Mouse (Mus musculus) neural tube, embryonic 11.5 days (tissue): ENCODE measurements at regions not wholly inside any gene's neighbourhood (a gene's known extent, or its start where the extent isn't known, plus 50 kb on each side); places are given as distances from the start of the nearest gene placed in this dataset.

Source experiments
- ATAC-seq: fragments of 200-750 bp; cut with Nextera tagmentation; 2 replicates; pipeline ENCODE4 v1.8.0; 2017; ENCODE audit warnings: moderate number of reproducible peaks, mild to moderate bottlenecking, moderate TSS enrichment, moderate library complexity; ENCODE audit not compliant: insufficient read depth, low FRiP score, low TSS enrichment
- DNase-seq: peaks from one replicate; pipeline ENCODE4 v3.0.0-alpha.2; 2015; ENCODE audit warnings: low spot score
- H3K27ac ChIP-seq: fragments of 300-500 bp; sonication (generic); 2 replicates; pipeline ENCODE4 v1.5.1; 2014; ENCODE audit warnings: low read depth, mild to moderate bottlenecking, low read length
- H3K27me3 ChIP-seq: fragments of 300-500 bp; sonication (generic); 2 replicates; pipeline ENCODE4 v1.6.1; 2014; ENCODE audit warnings: mild to moderate bottlenecking, low read length, mixed read lengths; ENCODE audit not compliant: control insufficient read depth, insufficient read depth
- H3K36me3 ChIP-seq: fragments of 300-500 bp; sonication (generic); 2 replicates; pipeline ENCODE4 v1.6.1; 2014; ENCODE audit warnings: mild to moderate bottlenecking, low read length, moderate library complexity, mixed read lengths; ENCODE audit not compliant: control insufficient read depth, insufficient read depth
- H3K4me1 ChIP-seq: fragments of 300-500 bp; sonication (generic); 2 replicates; pipeline ENCODE4 v1.6.1; 2014; ENCODE audit warnings: low read length, mixed read lengths; ENCODE audit not compliant: control insufficient read depth, insufficient read depth
- H3K4me2 ChIP-seq: fragments of 300-500 bp; sonication (generic); 2 replicates; pipeline ENCODE4 v1.6.1; 2014; ENCODE audit warnings: low read depth, mild to moderate bottlenecking, moderate library complexity
- H3K4me3 ChIP-seq: fragments of 300-500 bp; sonication (generic); 2 replicates; pipeline ENCODE4 v1.5.1; 2014; ENCODE audit warnings: low read depth, low read length
- H3K9ac ChIP-seq: fragments of 300-500 bp; sonication (generic); 2 replicates; pipeline ENCODE4 v1.6.1; 2014; ENCODE audit warnings: mild to moderate bottlenecking, low read length
- H3K9me3 ChIP-seq: fragments of 300-500 bp; sonication (generic); 2 replicates; pipeline ENCODE4 v1.6.1; 2016; ENCODE audit warnings: low read length; ENCODE audit not compliant: control insufficient read depth
- WGBS: fragments of 180-500 bp; shearing (Covaris S2); extraction: QIAGEN DNeasy Blood & Tissue Kit; methylation state at CpG from one replicate; pipeline ENCODE4 v1.1.7; 2014; 5-methylcytosine and 5-hydroxymethylcytosine counted together

- H3K27ac ChIP-seq: no peak overlapping the region
- no peaks in the 10 kb centered on the region for H3K9me3 ChIP-seq
- DNase-seq (no peak), ATAC-seq (no peak)
- WGBS: 61% methylated on average over 8 of the region's 8 CpGs
- no peak overlapping the region for H3K4me3 ChIP-seq
- H3K27me3 ChIP-seq: no peaks in the 10 kb centered on the region
- H3K36me3 ChIP-seq: no peaks in the 10 kb centered on the region
- no peaks in the 10 kb centered on the region for H3K4me1 ChIP-seq
- no peak overlapping the region for H3K4me2 ChIP-seq
- H3K9ac ChIP-seq: no peak overlapping the region
Measured at GRCm38 (mm10) chr9:61299873-61300560, 72.1 kb upstream of the Tle3 start.

- Histone ChIP-seq H3K4me2 (no peak overlapping the region), H3K27ac (no peak overlapping the region), H3K9ac (no peak overlapping the region), H3K4me3 (no peak overlapping the region), H3K4me1 (no peaks in the 10 kb centered on the region), H3K36me3 (no peaks in the 10 kb centered on the region), H3K9me3 (no peaks in the 10 kb centered on the region), H3K27me3 (no peaks in the 10 kb centered on the region)
- DNase-seq (no peak), ATAC-seq (no peak)
- 88% methylated on average over 8 of the region's 8 CpGs for WGBS
Measured at GRCm38 (mm10) chr9:61301070-61301469, 71.1 kb upstream of the Tle3 start.

- no peaks in the 10 kb centered on the region for H3K36me3 ChIP-seq
- no peak for DNase-seq
- no peaks in the 10 kb centered on the region for H3K4me1 ChIP-seq
- 20% methylated on average over 5 of the region's 5 CpGs for WGBS
- H3K9me3 ChIP-seq: no peaks in the 10 kb centered on the region
- H3K4me3 ChIP-seq: no peak overlapping the region
- no peak overlapping the region for H3K9ac ChIP-seq
- ATAC-seq: no peak
- no peak overlapping the region for H3K27ac ChIP-seq
- no peak overlapping the region for H3K4me2 ChIP-seq
- no peaks in the 10 kb centered on the region for H3K27me3 ChIP-seq
Measured at GRCm38 (mm10) chr9:61302724-61303123, 69.4 kb upstream of the Tle3 start.

GRCm38 (mm10) chr9:61306306-61306705 lies 65.9 kb upstream of the Tle3 start:
- Histone ChIP-seq H3K9ac (no peak overlapping the region), H3K9me3 (no peaks in the 10 kb centered on the region), H3K27me3 (no peaks in the 10 kb centered on the region), H3K4me1 (no peaks in the 10 kb centered on the region; the same call in 1 of the 2 replicates), H3K4me3 (no peak overlapping the region), H3K4me2 (no peak overlapping the region), H3K27ac (no peak overlapping the region), H3K36me3 (no peaks in the 10 kb centered on the region)
- ATAC-seq: no peak
- WGBS: 73% methylated on average over 9 of the region's 9 CpGs
- DNase-seq: no peak

GRCm38 (mm10) chr9:61309096-61309495 lies 63.1 kb upstream of the Tle3 start:
- Histone ChIP-seq H3K27ac (no peak overlapping the region), H3K36me3 (no peaks in the 10 kb centered on the region), H3K4me3 (no peak overlapping the region), H3K9ac (no peak overlapping the region), H3K4me2 (no peak overlapping the region), H3K9me3 (no peaks in the 10 kb centered on the region), H3K27me3 (no peaks in the 10 kb centered on the region), H3K4me1 (peaks cover 6% of the 10 kb centered on the region)
- ATAC-seq (no peak), DNase-seq (no peak)
- WGBS: 52% methylated on average over 3 of the region's 3 CpGs

- DNase-seq (no peak), ATAC-seq (no peak)
- H3K36me3 ChIP-seq: no peaks in the 10 kb centered on the region
- H3K9me3 ChIP-seq: no peaks in the 10 kb centered on the region
- no peak overlapping the region for H3K9ac ChIP-seq
- WGBS: 89% methylated on average over 8 of the region's 8 CpGs
- no peak overlapping the region for H3K4me2 ChIP-seq
- no peaks in the 10 kb centered on the region for H3K27me3 ChIP-seq
- no peak overlapping the region for H3K4me3 ChIP-seq
- H3K4me1 ChIP-seq: peaks cover 6% of the 10 kb centered on the region
- no peak overlapping the region for H3K27ac ChIP-seq
Measured at GRCm38 (mm10) chr9:61309768-61310493, 62.2 kb upstream of the Tle3 start.

- DNase-seq: no peak
- Histone ChIP-seq H3K9me3 (no peaks in the 10 kb centered on the region), H3K27me3 (no peaks in the 10 kb centered on the region), H3K27ac (no peak overlapping the region), H3K9ac (no peak overlapping the region), H3K36me3 (no peaks in the 10 kb centered on the region), H3K4me2 (no peak overlapping the region), H3K4me3 (no peak overlapping the region), H3K4me1 (peaks cover 11% of the 10 kb centered on the region)
- WGBS: 71% methylated on average over 5 of the region's 5 CpGs
- ATAC-seq: no peak
Measured at GRCm38 (mm10) chr9:61310574-61310973, 61.6 kb upstream of the Tle3 start.

GRCm38 (mm10) chr9:61311604-61312003 lies 60.6 kb upstream of the Tle3 start:
- no peak overlapping the region for H3K4me3 ChIP-seq
- no peaks in the 10 kb centered on the region for H3K27me3 ChIP-seq
- DNase-seq (peak; percentile 73), ATAC-seq (peak; percentile 61; the same call in 1 of the 2 replicates)
- no peak overlapping the region for H3K27ac ChIP-seq
- no peaks in the 10 kb centered on the region for H3K36me3 ChIP-seq
- no peaks in the 10 kb centered on the region for H3K9me3 ChIP-seq
- no peak overlapping the region for H3K9ac ChIP-seq
- peaks cover 19% of the 10 kb centered on the region for H3K4me1 ChIP-seq
- no peak overlapping the region for H3K4me2 ChIP-seq
- WGBS: 24% methylated on average over 5 of the region's 5 CpGs

- no peak for ATAC-seq
- no peak overlapping the region for H3K9ac ChIP-seq
Measured at GRCm38 (mm10) chr9:61314630-61315179, 57.5 kb upstream of the Tle3 start.

More at GRCm38 (mm10) chr9:61314630-61315179, 57.5 kb upstream of the Tle3 start:
- no peaks in the 10 kb centered on the region for H3K36me3 ChIP-seq
- 0 out of 2 replicates have a peak overlapping the region, but pooled peaks have one; percentile 56 for H3K27ac ChIP-seq
- no peak overlapping the region for H3K4me3 ChIP-seq
- H3K4me2 ChIP-seq: no peak overlapping the region
- peaks cover 19% of the 10 kb centered on the region for H3K4me1 ChIP-seq
- H3K9me3 ChIP-seq: no peaks in the 10 kb centered on the region
- H3K27me3 ChIP-seq: no peaks in the 10 kb centered on the region
- WGBS: 64% methylated on average over 6 of the region's 6 CpGs
- no peak for DNase-seq
